Mouse (Mus musculus) layer of hippocampus, adult 8-10 months (tissue): ENCODE measurements around the gene Lmo1. TPM values are rescaled to one million over a fixed set of nuclear protein-coding genes. Genes with fewer than 3 reads are reported as not detected.
"Not testable (repeated sequence)": the region's sequence is repeated elsewhere in the genome, so short reads cannot be mapped to it uniquely, and the experiment has no call there.

Source experiments
- DNase-seq, 2 experiments: peaks; one replicate each; pipeline ENCODE4 v3.0.0; 2022; ENCODE audit warnings: low spot score in 2 of 2
- total RNA-seq, 4 experiments: library from RNA; stranded (reverse); gene quantifications; 2 replicates each; pipeline ENCODE4 v1.2.4; 2022

Lmo1 gene
- total RNA-seq, 4 experiments from 2014 or later: 45.2 to 56.5 (median 52.2) TPM

DNA sequence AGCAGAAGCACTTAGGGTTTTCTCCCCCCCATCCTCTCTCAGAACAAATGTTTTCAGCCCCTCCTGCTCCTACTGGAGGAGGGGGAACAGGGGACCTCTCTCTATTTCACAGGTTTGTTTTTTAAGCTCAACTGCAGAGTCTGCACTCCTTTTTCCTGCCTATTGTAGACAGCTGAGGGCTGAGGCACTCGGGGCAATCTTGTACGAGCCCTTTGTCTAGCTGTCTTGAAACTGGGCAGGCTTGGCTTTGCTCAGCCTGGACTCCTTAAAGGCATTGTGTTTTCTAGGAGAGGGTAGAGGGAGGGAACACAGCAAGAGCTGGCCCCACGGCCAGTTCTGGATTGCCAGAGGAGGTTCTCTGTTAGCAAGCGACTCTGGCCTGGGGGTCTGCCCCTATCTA, 59.5 kb downstream of the Lmo1 start:
- DNase-seq: not testable (repeated sequence)

- DNase-seq: no peak
Measured at GRCm38 (mm10) chr7:109114950-109115349, 60.1 kb downstream of the Lmo1 start.

DNA sequence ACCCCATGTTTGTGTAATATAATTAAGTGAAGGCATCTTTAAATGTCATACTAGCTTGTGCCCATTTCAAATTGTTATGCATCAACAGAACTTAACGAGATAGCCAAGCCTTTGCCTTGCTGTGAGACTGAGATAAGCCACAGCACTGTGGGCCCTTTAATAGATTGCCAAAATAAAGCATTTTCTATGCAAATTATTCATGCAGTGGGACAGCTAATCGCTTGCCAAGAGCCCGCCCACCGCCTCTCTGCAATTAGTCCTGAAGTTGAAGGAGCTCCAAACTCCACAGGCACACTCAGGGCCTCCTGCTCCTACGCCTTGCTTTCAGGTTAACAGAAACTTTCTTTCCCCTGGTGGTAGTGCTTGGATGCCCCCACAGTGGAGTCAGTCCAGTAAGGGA, 64.0 kb downstream of the Lmo1 start:
- DNase-seq: peak; percentile 57 to 80

GRCm38 (mm10) chr7:109104894-109105293, 70.1 kb downstream of the Lmo1 start:
- no peak for DNase-seq

- DNase-seq: no peak
Measured at GRCm38 (mm10) chr7:109101167-109101566, 73.8 kb downstream of the Lmo1 start.

DNA sequence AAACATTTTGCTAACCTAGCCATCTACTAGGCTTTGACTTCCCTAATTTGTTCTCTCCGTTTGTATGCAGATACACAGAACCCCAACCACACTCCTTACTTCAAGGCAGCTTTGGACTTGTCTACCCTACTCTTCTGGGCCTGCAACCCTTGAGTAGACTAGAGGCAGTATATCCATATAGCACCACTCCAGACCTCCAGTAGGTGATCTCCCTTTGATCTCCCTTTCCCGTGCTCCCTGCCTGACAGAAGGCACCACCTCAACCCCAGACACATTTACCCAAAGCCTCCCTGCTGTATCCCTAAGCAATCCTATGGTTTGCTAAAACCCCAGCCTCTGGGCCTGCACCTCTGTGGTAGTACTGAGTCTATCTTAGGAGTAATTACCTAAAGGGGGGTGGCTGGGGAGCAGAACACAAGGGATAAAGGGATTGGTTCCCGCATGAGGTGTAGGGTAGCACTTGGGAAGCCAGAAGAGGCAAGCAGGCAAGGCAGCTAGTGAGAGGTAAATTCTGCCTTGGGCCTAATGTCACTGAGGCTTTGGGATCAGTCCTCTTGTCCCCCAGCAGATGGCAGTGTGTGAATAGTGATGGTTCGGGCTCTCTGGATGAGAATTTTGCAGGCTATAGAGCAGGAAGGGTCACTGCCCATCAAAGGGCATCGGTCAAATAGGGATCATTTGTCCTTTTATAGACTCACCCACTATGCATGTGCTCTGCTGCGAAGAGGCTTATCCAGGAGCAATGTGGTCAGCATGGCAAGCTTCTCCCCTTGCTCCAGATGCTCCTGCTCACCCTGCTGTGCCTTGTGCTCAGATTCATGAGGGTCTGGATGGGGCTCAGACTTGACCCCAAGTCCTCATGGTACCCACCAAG, 76.6 kb downstream of the Lmo1 start:
- no peak for DNase-seq

GRCm38 (mm10) chr7:109097203-109097602, 77.8 kb downstream of the Lmo1 start:
- no peak for DNase-seq

- DNase-seq: no peak
Measured at GRCm38 (mm10) chr7:109096618-109097017, 78.4 kb downstream of the Lmo1 start.

DNA sequence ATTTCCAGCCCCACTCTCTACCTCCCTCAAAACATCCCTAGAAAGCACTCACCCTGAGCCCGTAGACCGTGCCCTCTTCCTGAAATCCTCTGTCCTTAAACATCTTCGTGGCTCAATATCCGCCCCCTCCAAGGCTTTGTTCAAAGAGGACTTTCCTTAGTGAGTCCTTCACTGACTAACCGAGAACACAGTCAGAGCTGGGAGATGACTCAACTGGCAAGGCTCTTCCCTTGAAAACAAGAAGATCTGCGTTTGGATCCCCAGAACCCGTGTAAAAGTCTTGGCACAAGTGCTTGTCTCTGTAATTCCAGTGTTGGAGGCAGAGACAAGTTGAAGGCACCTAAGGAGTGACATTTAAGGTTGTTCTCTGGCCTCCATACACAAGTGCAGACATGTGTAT, 80.7 kb downstream of the Lmo1 start:
- no peak for DNase-seq

DNA sequence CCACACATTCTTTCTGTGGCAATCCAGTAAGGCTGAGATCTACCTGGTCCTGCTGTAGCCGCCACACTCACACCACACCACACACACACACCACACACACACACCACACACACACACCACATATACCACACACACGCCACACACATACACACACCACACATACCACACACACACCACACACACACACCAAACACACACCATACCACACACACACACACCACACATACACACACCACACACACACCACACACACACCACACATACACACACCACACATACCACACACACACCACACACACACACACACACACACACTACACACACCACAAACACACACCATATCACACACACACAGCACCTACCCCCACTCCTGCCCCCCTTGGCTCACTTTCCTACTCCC, 83.7 kb downstream of the Lmo1 start:
- not testable (repeated sequence) for DNase-seq

Other genes with a start within 250 kb of the Lmo1 start
- gene Nlrp10, start 245.0 kb downstream of the Lmo1 start, total RNA-seq: under 1 TPM; 0.26 to 0.56 (median 0.42) TPM
- gene Eif3f, start 240.8 kb downstream of the Lmo1 start, total RNA-seq: 100 to 1,000 TPM in 2 of 4 experiments, 10 to 100 TPM in 2; 92.4 to 104 (median 100) TPM
- 100 to 1,000 TPM; 146 to 206 (median 173) TPM for gene Tub, start 224.9 kb downstream of the Lmo1 start, total RNA-seq
- 10 to 100 TPM; 66.7 to 77.1 (median 72.9) TPM for gene Ric3, start 91.9 kb downstream of the Lmo1 start, total RNA-seq